Mouse (Mus musculus): ENCODE results near the gene Gm8914. TPM values are rescaled to one million over a fixed set of nuclear protein-coding genes. Genes with fewer than 3 reads are reported as not detected.

The Gm8914 gene
- not detected in 2 replicates for polyA plus RNA-seq (2015; fragmentation: Nextera tagmentation; extraction: Ambion mirVana)

GRCm38 (mm10) chrX:91479826-91480225, at the start of gene Gm8914:
Gm8914 (plus strand) TSS chrX:91480126.

Other genes starting within 250 kb of the Gm8914 start
- not detected in 2 replicates for gene Mageb2, start 148.4 kb upstream of the Gm8914 start, polyA plus RNA-seq (2015; fragmentation: Nextera tagmentation; extraction: Ambion mirVana)
- gene Gm5072, start 87.6 kb upstream of the Gm8914 start, polyA plus RNA-seq (2015; fragmentation: Nextera tagmentation; extraction: Ambion mirVana) = not detected in 2 replicates
- gene 1700084M14Rik, start 95.8 kb downstream of the Gm8914 start, polyA plus RNA-seq (2015; fragmentation: Nextera tagmentation; extraction: Ambion mirVana) = not detected in 2 replicates
- not detected in 2 replicates for gene Gm14781, start 152.1 kb downstream of the Gm8914 start, polyA plus RNA-seq (2015; fragmentation: Nextera tagmentation; extraction: Ambion mirVana)